Mouse (Mus musculus) hindbrain, embryonic 12.5 days (tissue): Measurements from ENCODE around the gene Prr15. TPM values are rescaled to one million over a fixed set of nuclear protein-coding genes. Genes with fewer than 3 reads are reported as not detected.
A peak's percentile ranks its signal among the peaks of the same experiment; 100 is the strongest.

Experiments used
- ATAC-seq: fragments of 200-750 bp; cut with Nextera tagmentation; 2 replicates; pipeline ENCODE4 v1.8.0; 2017; ENCODE audit warnings: moderate TSS enrichment; ENCODE audit not compliant: low FRiP score
- H3K27ac ChIP-seq: fragments of 300-500 bp; sonication (generic); 2 replicates; pipeline ENCODE4 v1.5.1; 2016; ENCODE audit warnings: mild to moderate bottlenecking
- H3K27me3 ChIP-seq: fragments of 300-500 bp; sonication (generic); 2 replicates; pipeline ENCODE4 v1.6.1; 2016; ENCODE audit warnings: mild to moderate bottlenecking
- H3K36me3 ChIP-seq: fragments of 300-500 bp; sonication (generic); 2 replicates; pipeline ENCODE4 v1.6.1; 2016; ENCODE audit warnings: mild to moderate bottlenecking
- H3K4me1 ChIP-seq: fragments of 300-500 bp; sonication (generic); 2 replicates; pipeline ENCODE4 v1.6.1; 2016
- H3K4me2 ChIP-seq: fragments of 300-500 bp; sonication (generic); replicated peaks from 2 replicates; pipeline ENCODE4 v1.6.1; 2016; ENCODE audit warnings: mild to moderate bottlenecking
- H3K4me3 ChIP-seq: fragments of 300-500 bp; sonication (generic); 2 replicates; pipeline ENCODE4 v1.5.1; 2016; ENCODE audit warnings: mild to moderate bottlenecking
- H3K9ac ChIP-seq: fragments of 300-500 bp; sonication (generic); 2 replicates; pipeline ENCODE4 v1.6.1; 2016; ENCODE audit warnings: mild to moderate bottlenecking, moderate library complexity
- H3K9me3 ChIP-seq: fragments of 300-500 bp; sonication (generic); replicated peaks from 2 replicates; pipeline ENCODE4 v1.6.1; 2016; ENCODE audit warnings: mild to moderate bottlenecking
- WGBS: fragments of 180-500 bp; shearing (Covaris S2); methylation state at CpG from one replicate; pipeline ENCODE4 v1.1.7; 2016; 5-methylcytosine and 5-hydroxymethylcytosine counted together
- polyA plus RNA-seq: library from polyadenylated mRNA; unstranded; fragments of >200 nt; fragmentation: Nextera tagmentation; extraction: Ambion mirVana; gene quantifications from 2 replicates; pipeline ENCODE4 v1.2.1, GENCODE M21; 2016

Prr15 gene
- polyA plus RNA-seq, 1 experiment from 2014 or later: 1.7 TPM

DNA sequence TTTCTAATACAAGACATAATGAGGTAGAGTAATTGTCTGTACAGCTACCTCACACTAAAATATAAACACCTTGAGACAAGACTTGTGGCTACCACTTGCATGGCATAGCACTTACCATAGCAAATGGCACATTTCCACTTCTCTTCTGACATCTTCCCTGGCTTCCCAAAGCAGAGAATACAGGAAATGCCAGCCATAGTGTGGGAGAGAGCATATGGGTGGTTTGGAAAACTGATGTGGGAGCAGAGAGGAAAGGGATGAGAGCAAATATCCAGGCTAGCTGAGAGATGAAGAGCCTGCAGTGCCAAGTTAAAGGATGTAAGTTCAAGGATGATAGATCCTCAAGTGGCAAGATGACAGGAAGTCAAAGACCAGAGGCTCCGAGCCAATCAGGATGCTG lies 19.9 kb upstream of the Prr15 start:
- 84% methylated on average over 1 of the region's 1 CpGs for WGBS
- H3K27ac ChIP-seq: no peak overlapping the region
- no peak overlapping the region for H3K4me2 ChIP-seq
- no peaks in the 10 kb centered on the region for H3K36me3 ChIP-seq
- no peaks in the 10 kb centered on the region for H3K9me3 ChIP-seq
- H3K9ac ChIP-seq: no peak overlapping the region
- ATAC-seq: no peak
- H3K27me3 ChIP-seq: no peaks in the 10 kb centered on the region
- no peak overlapping the region for H3K4me3 ChIP-seq
- no peaks in the 10 kb centered on the region for H3K4me1 ChIP-seq

DNA sequence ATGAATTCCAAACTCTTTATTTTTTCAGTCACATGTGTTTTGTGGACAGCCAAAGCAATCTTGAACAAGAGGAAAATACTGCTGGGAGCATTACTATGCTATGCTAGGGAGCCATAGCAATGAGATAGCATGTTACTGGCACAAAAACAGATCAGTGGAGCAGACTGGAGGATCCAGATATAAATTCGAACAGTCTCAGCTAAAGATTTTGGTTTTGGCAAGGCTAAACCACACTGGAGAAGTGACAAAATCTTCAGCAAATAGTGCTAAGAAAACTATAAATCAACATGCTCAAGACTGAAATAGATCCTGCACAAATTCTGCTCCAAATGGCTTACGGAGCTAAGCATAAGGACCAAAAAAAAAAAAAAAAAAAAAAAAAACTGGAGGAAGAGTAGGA lies 12.6 kb upstream of the Prr15 start:
- Histone ChIP-seq H3K36me3 (no peaks in the 10 kb centered on the region), H3K4me3 (no peak overlapping the region), H3K9ac (no peak overlapping the region), H3K27ac (no peak overlapping the region), H3K4me2 (no peak overlapping the region), H3K9me3 (no peaks in the 10 kb centered on the region), H3K27me3 (no peaks in the 10 kb centered on the region), H3K4me1 (no peaks in the 10 kb centered on the region)
- 88% methylated on average over 2 of the region's 2 CpGs for WGBS
- no peak for ATAC-seq

DNA sequence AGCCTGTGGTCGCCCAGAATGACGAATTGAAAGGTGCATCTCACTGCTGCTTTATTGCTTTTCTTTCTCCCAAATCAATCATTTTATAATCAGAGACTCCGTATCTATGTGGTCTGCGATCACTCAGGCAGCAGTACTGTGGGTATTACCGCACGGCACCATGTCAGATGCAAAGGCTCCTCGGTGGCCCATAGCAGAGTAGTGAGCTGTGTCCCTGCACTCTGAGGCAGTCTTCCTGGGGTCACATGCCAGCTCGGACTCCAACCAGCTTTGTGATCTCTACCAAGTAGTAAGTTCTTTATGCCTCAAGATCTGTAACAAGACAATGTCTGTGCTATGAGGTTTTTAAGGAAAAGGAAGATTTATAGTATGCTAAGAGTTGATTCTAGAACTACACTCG lies 7.0 kb upstream of the Prr15 start:
- WGBS: 79% methylated on average over 9 of the region's 9 CpGs
- Histone ChIP-seq H3K4me2 (no peak overlapping the region), H3K27ac (no peak overlapping the region), H3K9ac (no peak overlapping the region), H3K4me1 (no peaks in the 10 kb centered on the region), H3K4me3 (no peak overlapping the region), H3K36me3 (no peaks in the 10 kb centered on the region), H3K9me3 (no peaks in the 10 kb centered on the region), H3K27me3 (no peaks in the 10 kb centered on the region)
- ATAC-seq: no peak

DNA sequence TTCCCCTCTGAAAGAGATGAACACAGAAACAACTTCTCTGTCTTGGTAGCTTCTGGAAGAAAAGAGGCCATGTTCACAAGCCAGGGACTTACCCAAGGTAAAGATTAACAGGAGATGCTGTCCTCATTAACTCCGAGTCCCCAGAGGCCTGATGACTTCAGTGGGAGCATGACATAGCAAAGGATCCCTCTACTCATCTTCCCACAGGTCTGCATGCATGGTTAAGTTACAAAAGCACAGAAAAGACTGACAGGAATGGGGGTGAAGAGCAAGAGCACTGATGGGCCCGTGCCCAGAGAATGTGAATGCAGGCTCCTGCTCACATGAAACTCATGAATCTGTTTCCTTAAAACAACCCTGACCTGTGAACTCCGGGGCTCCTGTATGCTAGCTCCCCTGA lies 6.4 kb upstream of the Prr15 start:
- ATAC-seq: no peak
- no peak overlapping the region for H3K4me2 ChIP-seq
- peaks cover 4% of the 10 kb centered on the region for H3K27me3 ChIP-seq
- no peaks in the 10 kb centered on the region for H3K9me3 ChIP-seq
- H3K4me1 ChIP-seq: no peaks in the 10 kb centered on the region
- no peak overlapping the region for H3K27ac ChIP-seq
- H3K9ac ChIP-seq: no peak overlapping the region
- H3K36me3 ChIP-seq: no peaks in the 10 kb centered on the region
- WGBS: 70% methylated on average over 3 of the region's 3 CpGs
- H3K4me3 ChIP-seq: no peak overlapping the region

DNA sequence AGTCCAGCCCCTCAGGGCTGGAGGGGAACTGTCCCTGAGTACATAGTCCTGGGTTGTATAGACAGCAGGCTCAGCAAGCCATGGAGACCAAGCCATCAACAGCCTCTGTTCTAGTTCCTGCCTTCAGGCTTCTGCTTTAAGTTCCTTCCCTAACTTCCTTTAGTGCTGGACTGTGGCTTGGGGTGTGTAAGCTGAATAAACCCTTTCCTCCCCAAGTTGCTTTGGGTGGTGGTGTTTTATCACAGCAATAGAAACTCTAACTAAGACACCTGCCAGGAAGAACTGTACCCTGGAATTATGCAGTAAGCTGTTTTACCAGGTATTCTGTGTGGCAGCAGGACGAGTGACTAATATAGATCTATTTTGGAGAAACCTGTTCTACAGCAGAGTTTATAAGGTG lies 5.4 kb upstream of the Prr15 start:
- Histone ChIP-seq H3K36me3 (no peaks in the 10 kb centered on the region), H3K27me3 (peaks cover 15% of the 10 kb centered on the region), H3K9ac (no peak overlapping the region), H3K4me2 (no peak overlapping the region), H3K9me3 (no peaks in the 10 kb centered on the region), H3K4me3 (no peak overlapping the region), H3K27ac (no peak overlapping the region), H3K4me1 (no peaks in the 10 kb centered on the region)
- ATAC-seq: no peak
- WGBS: 67% methylated on average over 1 of the region's 1 CpGs

DNA sequence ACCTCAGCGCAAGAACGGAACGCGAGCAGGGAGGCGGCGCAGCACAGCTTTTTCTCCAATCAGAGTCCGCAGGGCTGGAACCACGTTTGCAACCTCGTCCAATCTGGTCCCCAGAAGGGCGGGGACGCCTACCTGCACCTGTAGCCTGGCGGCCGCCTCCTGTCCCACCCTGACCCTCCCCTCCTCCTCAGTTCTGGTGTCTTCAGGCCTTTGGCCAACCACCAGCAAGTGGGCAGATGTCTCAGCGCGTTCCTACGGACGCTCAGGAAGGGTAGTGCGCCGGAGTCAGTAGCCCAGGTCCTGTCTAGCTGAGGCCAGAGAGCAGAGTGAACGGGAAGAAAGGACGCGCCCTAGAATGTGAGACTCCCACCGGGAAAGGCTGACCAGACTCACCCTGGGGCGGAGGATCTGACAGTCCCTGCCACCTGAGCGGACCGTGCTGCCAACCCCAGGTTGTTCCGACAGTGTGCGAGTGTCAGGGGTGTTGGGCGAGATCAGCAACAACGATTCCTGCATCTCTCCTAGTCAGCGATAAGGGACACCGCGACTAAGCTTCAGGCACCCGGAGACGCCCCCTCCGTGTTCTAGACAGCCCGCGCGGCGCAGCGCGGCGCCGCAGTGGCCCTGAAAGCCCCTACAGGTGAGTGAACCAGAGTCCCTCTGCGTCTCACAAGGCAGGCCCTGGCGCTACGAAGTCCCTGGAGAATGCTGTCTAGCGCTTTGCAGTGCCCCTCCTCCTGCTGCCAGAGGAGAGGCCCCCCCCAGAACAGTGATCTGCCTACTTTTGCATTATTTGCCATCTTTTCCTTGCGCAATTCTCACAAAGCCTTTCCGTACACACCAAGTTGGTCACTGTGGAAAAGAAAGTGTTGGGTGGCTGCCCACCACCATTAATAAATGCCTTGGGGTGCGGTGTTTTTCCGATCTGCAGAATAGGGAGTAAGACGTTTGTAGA lies 1.3 kb downstream of the Prr15 start:
- Histone ChIP-seq H3K36me3 (no peaks in the 10 kb centered on the region), H3K4me2 (peak overlapping the region; percentile 95), H3K27ac (no peak overlapping the region), H3K9me3 (no peaks in the 10 kb centered on the region), H3K27me3 (peaks cover 64% of the 10 kb centered on the region), H3K4me3 (peak overlapping the region; percentile 46), H3K9ac (peak overlapping the region; percentile 54; the same call in 1 of the 2 replicates), H3K4me1 (peaks cover 13% of the 10 kb centered on the region)
- under 1% methylated on average over 53 of the region's 53 CpGs for WGBS
- ATAC-seq: peak; percentile 73

DNA sequence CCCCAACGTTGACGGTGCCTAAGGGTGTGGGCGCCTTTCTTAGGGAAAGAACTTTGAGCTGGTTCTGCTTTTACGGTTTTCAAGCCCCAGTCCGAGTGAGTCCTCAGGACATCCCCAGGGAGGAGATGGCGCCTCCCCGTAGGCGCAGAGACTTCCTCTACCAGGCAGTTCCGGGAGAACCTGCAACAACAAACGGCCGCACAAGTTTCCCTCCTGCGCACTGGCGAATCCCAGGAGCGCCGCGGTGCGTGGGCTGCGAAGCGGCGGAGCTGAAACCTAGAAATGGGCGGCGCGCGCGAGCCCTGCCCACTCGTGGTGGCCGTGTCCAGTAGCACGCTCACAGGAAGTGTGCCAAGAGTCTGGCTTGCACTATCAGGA lies 2.0 kb downstream of the Prr15 start:
- H3K4me3 ChIP-seq: peak overlapping the region; percentile 46
- under 1% methylated on average over 28 of the region's 28 CpGs for WGBS
- H3K27me3 ChIP-seq: peaks cover 64% of the 10 kb centered on the region
- H3K36me3 ChIP-seq: no peaks in the 10 kb centered on the region
- no peak overlapping the region for H3K27ac ChIP-seq
- H3K4me2 ChIP-seq: peak overlapping the region; percentile 95
- H3K9me3 ChIP-seq: no peaks in the 10 kb centered on the region
- H3K4me1 ChIP-seq: peaks cover 18% of the 10 kb centered on the region
- 0 out of 2 replicates have a peak overlapping the region, but pooled peaks have one; percentile 24 for H3K9ac ChIP-seq
- ATAC-seq: no peak

DNA sequence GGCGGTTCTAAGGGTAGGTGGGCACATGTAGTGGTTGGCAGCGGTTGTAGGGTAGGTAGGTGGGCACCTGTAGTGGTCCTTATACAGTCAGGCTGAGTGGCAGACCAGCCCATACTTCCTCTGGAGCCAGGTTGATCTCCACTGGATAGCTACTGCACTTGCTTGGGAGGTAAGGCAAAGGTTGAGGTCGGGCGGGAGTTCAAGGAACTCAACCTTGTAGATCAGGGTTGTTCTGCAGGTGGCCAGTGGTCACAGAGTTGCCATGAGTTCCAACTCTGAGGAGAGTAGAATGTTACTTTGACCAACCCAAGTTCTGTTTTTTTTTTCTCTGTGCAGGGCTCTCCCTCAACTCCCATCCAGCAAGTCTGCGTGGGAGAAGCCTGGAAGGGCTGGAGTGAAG lies 3.1 kb downstream of the Prr15 start:
- Histone ChIP-seq H3K9me3 (no peaks in the 10 kb centered on the region), H3K4me1 (peaks cover 18% of the 10 kb centered on the region), H3K27ac (no peak overlapping the region), H3K4me2 (no peak overlapping the region), H3K27me3 (peaks cover 64% of the 10 kb centered on the region), H3K9ac (no peak overlapping the region), H3K36me3 (no peaks in the 10 kb centered on the region), H3K4me3 (no peak overlapping the region)
- WGBS: 90% methylated on average over 5 of the region's 5 CpGs
- ATAC-seq: no peak

DNA sequence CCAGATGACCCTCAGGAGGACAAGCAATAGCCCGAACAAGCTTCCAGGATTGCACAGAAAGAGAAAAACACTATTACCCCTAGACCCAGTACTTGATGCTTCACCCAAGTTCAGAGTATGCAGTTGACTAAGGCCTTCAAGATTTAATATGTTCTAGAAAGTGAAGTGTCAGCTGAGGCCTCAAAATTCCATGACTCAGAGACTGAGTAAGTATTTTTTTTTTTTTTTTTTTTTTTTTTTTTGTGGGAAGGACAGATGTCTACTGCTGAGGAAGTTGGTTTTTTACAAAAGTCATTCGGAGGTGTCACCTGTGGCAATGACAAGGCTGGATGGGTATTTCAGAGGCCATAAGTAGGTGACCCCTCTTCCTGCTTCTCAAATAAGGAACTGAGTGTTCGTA lies 4.0 kb downstream of the Prr15 start:
- no peaks in the 10 kb centered on the region for H3K36me3 ChIP-seq
- H3K27ac ChIP-seq: no peak overlapping the region
- no peak for ATAC-seq
- no peak overlapping the region for H3K4me3 ChIP-seq
- peaks cover 56% of the 10 kb centered on the region for H3K27me3 ChIP-seq
- H3K4me2 ChIP-seq: no peak overlapping the region
- H3K4me1 ChIP-seq: peaks cover 18% of the 10 kb centered on the region
- 82% methylated on average over 3 of the region's 3 CpGs for WGBS
- H3K9ac ChIP-seq: no peak overlapping the region
- no peaks in the 10 kb centered on the region for H3K9me3 ChIP-seq

DNA sequence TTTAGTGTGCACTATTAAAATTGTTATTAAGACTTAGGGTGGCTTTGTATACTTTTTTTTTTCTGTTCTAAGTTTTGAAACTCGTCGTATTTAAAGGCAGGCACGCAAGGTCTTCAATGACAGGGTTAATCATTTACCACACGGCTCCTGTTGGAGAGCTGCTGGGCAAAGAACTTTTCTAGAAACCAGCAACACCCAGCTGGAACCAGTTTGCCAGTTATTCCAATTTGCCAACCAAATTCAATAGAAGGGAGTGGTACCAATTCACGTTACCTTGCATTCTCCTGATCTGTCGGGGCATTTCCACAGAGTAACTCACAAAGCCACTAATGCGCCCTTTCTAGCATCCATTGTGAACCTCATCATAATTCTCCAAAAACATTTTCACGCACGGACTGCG lies 4.5 kb downstream of the Prr15 start:
- peaks cover 18% of the 10 kb centered on the region for H3K4me1 ChIP-seq
- peaks cover 50% of the 10 kb centered on the region for H3K27me3 ChIP-seq
- H3K27ac ChIP-seq: no peak overlapping the region
- no peak overlapping the region for H3K4me2 ChIP-seq
- 66% methylated on average over 10 of the region's 10 CpGs for WGBS
- no peak overlapping the region for H3K9ac ChIP-seq
- H3K36me3 ChIP-seq: no peaks in the 10 kb centered on the region
- no peaks in the 10 kb centered on the region for H3K9me3 ChIP-seq
- H3K4me3 ChIP-seq: no peak overlapping the region
- ATAC-seq: no peak

DNA sequence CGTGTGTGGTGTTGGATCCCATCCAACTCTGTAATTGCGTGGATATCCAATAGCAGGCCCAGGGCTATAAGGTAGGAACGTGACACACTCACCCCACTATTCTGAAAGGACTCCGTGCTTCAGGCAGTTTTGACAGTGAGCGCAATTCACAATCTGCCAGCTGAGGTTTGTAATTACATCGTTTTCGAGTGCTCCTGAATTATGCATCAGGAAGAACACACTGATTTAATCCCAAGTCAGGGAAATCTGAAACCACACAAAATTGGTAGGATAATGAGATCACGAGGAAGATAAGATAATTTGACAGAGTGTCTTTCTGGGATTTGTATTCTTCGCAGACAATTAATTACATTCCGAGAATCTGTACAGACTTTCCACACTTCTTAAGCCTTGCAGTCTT lies 6.1 kb downstream of the Prr15 start:
- ATAC-seq: peak; percentile 81
- Histone ChIP-seq H3K4me2 (no peak overlapping the region), H3K27me3 (peaks cover 35% of the 10 kb centered on the region), H3K9me3 (no peaks in the 10 kb centered on the region), H3K4me1 (peaks cover 16% of the 10 kb centered on the region), H3K27ac (no peak overlapping the region), H3K36me3 (no peaks in the 10 kb centered on the region), H3K4me3 (no peak overlapping the region), H3K9ac (no peak overlapping the region)
- 32% methylated on average over 10 of the region's 10 CpGs for WGBS

DNA sequence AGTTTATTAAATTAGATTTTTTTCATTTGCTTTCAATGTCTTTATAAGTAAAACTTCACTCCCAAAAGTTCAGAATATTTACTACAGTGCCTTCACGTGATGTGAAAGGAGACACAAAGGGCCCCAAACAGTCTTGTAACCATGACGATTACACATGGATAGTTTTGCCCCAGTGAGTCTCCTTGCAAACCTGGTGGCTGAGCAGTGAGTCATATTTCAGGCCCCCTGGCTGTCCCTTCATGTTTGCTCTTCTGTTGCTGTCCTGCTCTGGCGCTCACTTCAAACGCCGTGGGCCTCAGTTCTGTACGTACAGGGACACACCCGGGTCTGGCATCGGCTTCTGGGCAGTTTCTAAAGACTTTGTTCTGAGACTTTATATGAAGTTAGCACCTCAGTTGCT lies 6.6 kb downstream of the Prr15 start:
- no peak overlapping the region for H3K9ac ChIP-seq
- WGBS: 49% methylated on average over 8 of the region's 8 CpGs
- no peaks in the 10 kb centered on the region for H3K36me3 ChIP-seq
- no peak overlapping the region for H3K4me3 ChIP-seq
- no peak overlapping the region for H3K27ac ChIP-seq
- H3K4me2 ChIP-seq: no peak overlapping the region
- H3K4me1 ChIP-seq: peaks cover 12% of the 10 kb centered on the region
- ATAC-seq: 0 out of 2 replicates have a peak, but pooled peaks have one; percentile 30
- H3K9me3 ChIP-seq: no peaks in the 10 kb centered on the region
- peaks cover 30% of the 10 kb centered on the region for H3K27me3 ChIP-seq

DNA sequence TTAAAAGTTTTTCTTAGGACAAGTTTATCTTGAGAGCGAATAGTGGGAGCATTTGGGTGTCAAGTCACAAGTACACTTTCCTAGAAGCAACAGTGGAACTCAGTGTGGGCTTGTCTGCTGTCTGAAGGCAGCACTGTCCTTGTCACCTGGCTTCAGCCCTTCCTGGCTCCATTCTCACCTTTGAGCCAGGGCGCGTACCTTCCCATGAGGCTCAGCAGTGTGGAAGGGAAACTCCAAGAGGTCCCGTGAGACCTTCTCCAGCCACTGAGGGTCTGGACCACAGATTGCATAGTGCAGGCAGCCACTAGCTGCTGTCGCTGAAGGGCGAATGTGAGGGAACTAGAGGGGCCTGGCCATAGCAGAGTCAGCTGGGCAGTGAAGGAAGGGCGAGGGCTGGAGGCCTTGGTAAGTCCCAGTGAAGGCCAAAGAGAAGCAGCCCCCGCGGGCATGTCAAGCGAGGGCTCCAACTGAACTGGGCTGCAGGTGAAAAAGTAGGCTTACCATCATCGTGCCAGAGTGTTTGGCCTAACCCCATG lies 7.5 kb downstream of the Prr15 start:
- Histone ChIP-seq H3K9ac (no peak overlapping the region), H3K9me3 (no peaks in the 10 kb centered on the region), H3K27ac (no peak overlapping the region), H3K36me3 (no peaks in the 10 kb centered on the region), H3K4me1 (peaks cover 5% of the 10 kb centered on the region), H3K4me3 (no peak overlapping the region), H3K27me3 (peaks cover 20% of the 10 kb centered on the region), H3K4me2 (no peak overlapping the region)
- 57% methylated on average over 11 of the region's 11 CpGs for WGBS
- no peak for ATAC-seq
